Mouse (Mus musculus) lung, postnatal 0 days (tissue): ENCODE results near the gene Dcpp1.

Experiments
- CTCF ChIP-seq: IDR thresholded peaks from 2 replicates; pipeline ENCODE4 v1.5.1; 2016; ENCODE audit warnings: antibody characterized with exemption, mild to moderate bottlenecking
- EP300 ChIP-seq: IDR thresholded peaks from 2 replicates; pipeline ENCODE4 v1.6.1; 2016; ENCODE audit warnings: antibody characterized with exemption, mild to moderate bottlenecking, control low read depth

GRCm38 (mm10) chr17:23867756-23868155 is 12.9 kb upstream of the Dcpp1 start, which contains the start of gene Prss21:
- TF ChIP-seq EP300 (no peak), CTCF (no peak)
